Mouse (Mus musculus) kidney, adult 8-10 months (tissue): ENCODE measurements around the gene Shroom1.

Experiments used
- DNase-seq, 2 experiments: peaks; one replicate each; pipeline ENCODE4 v3.0.0; 2022

Gene Shroom1

GRCm38 (mm10) chr11:53447996-53448395, 9.0 kb upstream of the Shroom1 start:
- no peak for DNase-seq

GRCm38 (mm10) chr11:53448529-53448928, 8.5 kb upstream of the Shroom1 start:
- DNase-seq: peak; percentile 75 to 93

GRCm38 (mm10) chr11:53450070-53450705, 6.8 kb upstream of the Shroom1 start:
- no peak for DNase-seq

- no peak for DNase-seq
These were observed 5.6 kb upstream of the Shroom1 start for GRCm38 (mm10) chr11:53451361-53451760.

GRCm38 (mm10) chr11:53452396-53452795, 4.6 kb upstream of the Shroom1 start:
- peak in 1 of 2 experiments; percentile 59 for DNase-seq

- no peak for DNase-seq
These were observed 4.0 kb upstream of the Shroom1 start for GRCm38 (mm10) chr11:53453031-53453430.

- DNase-seq: peak in 1 of 2 experiments; percentile 30
These were observed 458 bp downstream of the Shroom1 start for GRCm38 (mm10) chr11:53457372-53457954.

- DNase-seq: no peak
These were observed 2.0 kb downstream of the Shroom1 start for GRCm38 (mm10) chr11:53458996-53459395.

GRCm38 (mm10) chr11:53460192-53460591, 3.2 kb downstream of the Shroom1 start:
- DNase-seq: no peak

- peak in 1 of 2 experiments; percentile 57 for DNase-seq
These were observed 4.7 kb downstream of the Shroom1 start for GRCm38 (mm10) chr11:53461727-53462126.

GRCm38 (mm10) chr11:53463551-53464424, 6.8 kb downstream of the Shroom1 start:
- DNase-seq: peak in 1 of 2 experiments; percentile 35

GRCm38 (mm10) chr11:53466231-53466971, 9.4 kb downstream of the Shroom1 start:
- DNase-seq: peak; percentile 65 to 82

- no peak for DNase-seq
These were observed 12.4 kb downstream of the Shroom1 start for GRCm38 (mm10) chr11:53469294-53469967.

GRCm38 (mm10) chr11:53469968-53470695, 13.1 kb downstream of the Shroom1 start, which contains the start of gene Gm9837:
Gm9837 (minus strand) TSS chr11:53470479.
- DNase-seq: peak; percentile 73 to 89

GRCm38 (mm10) chr11:53472709-53473108, 15.7 kb downstream of the Shroom1 start:
- no peak for DNase-seq

- DNase-seq: no peak
These were observed 18.6 kb downstream of the Shroom1 start for GRCm38 (mm10) chr11:53475620-53476019.

- DNase-seq: no peak
These were observed 20.8 kb downstream of the Shroom1 start for GRCm38 (mm10) chr11:53477833-53478232.

- no peak for DNase-seq
These were observed 21.6 kb downstream of the Shroom1 start for GRCm38 (mm10) chr11:53478383-53479170.

GRCm38 (mm10) chr11:53479171-53479782, 22.3 kb downstream of the Shroom1 start:
- DNase-seq: no peak

- peak; percentile 61 to 72 for DNase-seq
These were observed 22.8 kb downstream of the Shroom1 start, which contains the start of the genes Gm9945 and Sowaha for GRCm38 (mm10) chr11:53479783-53480301. Gm9945 (plus strand) TSS chr11:53480166. Sowaha (minus strand) TSS chr11:53480274.
